Comparison of ENCODE assay signal across 10 mouse cellular contexts in the genomic region with DNA sequence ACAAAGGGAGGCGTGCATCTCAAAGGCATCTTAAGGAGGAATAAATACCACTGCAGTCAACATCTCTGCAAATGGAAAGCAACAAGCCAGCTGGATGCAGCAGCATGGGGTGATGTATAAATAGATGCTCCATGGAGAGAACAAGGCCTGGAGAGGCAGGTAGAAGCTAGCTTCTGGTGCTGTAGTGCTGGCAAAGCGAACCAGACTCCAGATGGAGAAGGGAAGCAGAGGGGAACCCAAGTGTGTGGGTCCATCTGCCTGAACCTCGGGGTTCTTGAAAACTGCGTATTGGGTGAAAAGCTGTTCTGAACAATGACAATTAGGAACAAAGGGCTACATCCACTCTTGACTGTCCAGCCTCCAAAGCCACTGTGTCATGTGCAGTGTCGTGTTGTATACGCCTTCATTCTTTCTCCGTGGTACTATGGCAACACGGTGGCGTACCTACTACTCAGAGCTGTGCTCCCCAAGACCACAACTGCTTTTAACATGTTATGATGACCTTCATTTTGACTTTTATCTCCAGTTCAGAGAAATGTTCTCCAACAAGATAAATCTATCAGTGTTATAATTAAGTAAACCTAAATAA. TPM values are rescaled to one million over a fixed set of nuclear protein-coding genes. Genes with fewer than 3 reads are reported as not detected.
DNase-seq lines count a peak whose midpoint lies in the region; ATAC-seq lines count a peak whose summit lies in the region.
"Had no signal": no experiment of that assay in that cellular context is flagged by ENCODE, and none has a peak within 500 bp of the region (broad histone marks: within the 10 kb centered on the region; RNA-seq: fewer than 3 reads in every experiment).

No protein-coding gene starts in this region.

- H3K4me2 ChIP-seq in midbrain, embryonic 13.5 days (replicated peaks): no peak overlapping the region
- no peak overlapping the region for H3K4me2 ChIP-seq in heart, embryonic 11.5 days

- H3K4me1 ChIP-seq in midbrain, embryonic 13.5 days (replicated peaks): peaks cover 13% of the 10 kb centered on the region
- H3K4me1 ChIP-seq in heart, embryonic 11.5 days (ENCODE audit: control insufficient read depth, insufficient read depth, low read length): no peaks in the 10 kb centered on the region

- WGBS in midbrain, embryonic 13.5 days: 51% methylated on average over 9 of the region's 9 CpGs
- WGBS in heart, embryonic 11.5 days (ENCODE audit: insufficient replicate concordance): 76% methylated on average over 9 of the region's 9 CpGs

- no peak overlapping the region for H3K9ac ChIP-seq in midbrain, embryonic 13.5 days (replicated peaks)
- H3K9ac ChIP-seq in heart, embryonic 11.5 days (ENCODE audit: low read depth, low read length): no peak overlapping the region

- H3K4me3 ChIP-seq in midbrain, embryonic 13.5 days (replicated peaks): no peak overlapping the region
- no peak overlapping the region for H3K4me3 ChIP-seq in heart, embryonic 11.5 days (ENCODE audit: low read depth, low read length)
- H3K4me3 ChIP-seq: left cerebral cortex, adult 2 months had no signal

- no peaks in the 10 kb centered on the region for H3K27me3 ChIP-seq in midbrain, embryonic 13.5 days
- H3K27me3 ChIP-seq in heart, embryonic 11.5 days (ENCODE audit: control insufficient read depth, insufficient read depth, low read length): no peaks in the 10 kb centered on the region

- no peaks in the 10 kb centered on the region for H3K9me3 ChIP-seq in midbrain, embryonic 13.5 days
- H3K9me3 ChIP-seq in heart, embryonic 11.5 days (replicated peaks; ENCODE audit: control insufficient read depth, low read length): no peaks in the 10 kb centered on the region

- peak; percentile 55; the same call in 1 of the 2 replicates for ATAC-seq in midbrain, embryonic 13.5 days
- ATAC-seq in heart, embryonic 11.5 days (replicated peaks; ENCODE audit: insufficient number of reproducible peaks, low FRiP score, low TSS enrichment): no peak

- no peak overlapping the region for H3K27ac ChIP-seq in midbrain, embryonic 13.5 days
- no peak overlapping the region for H3K27ac ChIP-seq in heart, embryonic 11.5 days (ENCODE audit: low read depth, low read length)
- H3K27ac ChIP-seq: left cerebral cortex, adult 2 months had no signal

- no peaks in the 10 kb centered on the region for H3K36me3 ChIP-seq in midbrain, embryonic 13.5 days
- no peaks in the 10 kb centered on the region for H3K36me3 ChIP-seq in heart, embryonic 11.5 days (ENCODE audit: control insufficient read depth, insufficient read depth, low read length)

- peak; percentile 99 for DNase-seq in cerebellum, adult 11-12 months
- peak; percentile 91 to 92 for DNase-seq in cerebellum, postnatal 25 days
- peak; percentile 50 to 73 for DNase-seq in layer of hippocampus, adult 18-20 months (ENCODE audit: low spot score in 2 of 2)
- no peak for DNase-seq in heart, postnatal 4 days
- no peak for DNase-seq in spleen, postnatal 14 days (ENCODE audit: low spot score in 2 of 2)
- DNase-seq in urinary bladder, postnatal 25 days (ENCODE audit: low spot score): no peak

RNA-seq across cellular contexts. Expression of a gene that starts 53.8 kb away (rescaled TPM):
- 1 to 10 TPM; 2.7 to 3.2 TPM for total RNA-seq in layer of hippocampus, adult 18-20 months (2021)
- 1.9 and 3.2 TPM in 2 replicates for polyA plus RNA-seq in midbrain, embryonic 13.5 days (2015; fragmentation: Nextera tagmentation; extraction: Ambion mirVana)
- total RNA-seq in heart, postnatal 4 days (2021): 1 to 10 TPM; 1.8 to 2.1 TPM
- 1.5 and 1.8 TPM in 2 replicates for polyA plus RNA-seq in heart, embryonic 11.5 days (2014; fragmentation: Nextera tagmentation; extraction: Ambion mirVana)
- total RNA-seq: MEL had no signal

Comparison
In these comparisons a context has a peak if more than half of its experiments do, and no peak if none do; other contexts are left out.
1. DNase-seq: peak in cerebellum, adult 11-12 months (single experiment), cerebellum, postnatal 25 days (2 of 2) and layer of hippocampus, adult 18-20 months (2 of 2); none in heart, postnatal 4 days (single experiment), spleen, postnatal 14 days (0 of 2) and urinary bladder, postnatal 25 days (single experiment).